Mouse (Mus musculus) liver, embryonic 15.5 days (tissue): Measurements from ENCODE around the gene Ccnl2. TPM values are rescaled to one million over a fixed set of nuclear protein-coding genes. Genes with fewer than 3 reads are reported as not detected.

Experiments
- ATAC-seq: fragments of 200-750 bp; cut with Nextera tagmentation; 2 replicates; pipeline ENCODE4 v1.8.0; 2017; ENCODE audit warnings: moderate number of reproducible peaks, mild to moderate bottlenecking, moderate library complexity; ENCODE audit not compliant: insufficient read depth
- H3K27ac ChIP-seq: fragments of 300-500 bp; sonication (generic); replicated peaks from 2 replicates; pipeline ENCODE4 v1.5.1; 2015; ENCODE audit warnings: mild to moderate bottlenecking, inconsistent platforms
- H3K27me3 ChIP-seq: fragments of 300-500 bp; sonication (generic); 2 replicates; pipeline ENCODE4 v1.6.1; 2015; ENCODE audit warnings: mild to moderate bottlenecking, inconsistent platforms
- H3K36me3 ChIP-seq: fragments of 300-500 bp; sonication (generic); replicated peaks from 2 replicates; pipeline ENCODE4 v1.6.1; 2015; ENCODE audit warnings: moderate library complexity, mild to moderate bottlenecking, inconsistent platforms
- H3K4me1 ChIP-seq: fragments of 300-500 bp; sonication (generic); replicated peaks from 2 replicates; pipeline ENCODE4 v1.6.1; 2015; ENCODE audit warnings: inconsistent platforms
- H3K4me2 ChIP-seq: fragments of 300-500 bp; sonication (generic); 2 replicates; pipeline ENCODE4 v1.6.1; 2015; ENCODE audit warnings: moderate library complexity, mild to moderate bottlenecking, inconsistent platforms
- H3K4me3 ChIP-seq: fragments of 300-500 bp; sonication (generic); replicated peaks from 2 replicates; pipeline ENCODE4 v1.5.1; 2015; ENCODE audit warnings: mild to moderate bottlenecking, inconsistent platforms
- H3K9ac ChIP-seq: fragments of 300-500 bp; sonication (generic); 2 replicates; pipeline ENCODE4 v1.6.1; 2015; ENCODE audit warnings: moderate library complexity, mild to moderate bottlenecking, inconsistent platforms
- H3K9me3 ChIP-seq: fragments of 300-500 bp; sonication (generic); replicated peaks from 2 replicates; pipeline ENCODE4 v1.6.1; 2016; ENCODE audit warnings: inconsistent platforms
- WGBS: fragments of 180-500 bp; shearing (Covaris S2); methylation state at CpG from one replicate; pipeline ENCODE4 v1.1.7; 2015; ENCODE audit warnings: mixed read lengths; ENCODE audit not compliant: insufficient replicate concordance; 5-methylcytosine and 5-hydroxymethylcytosine counted together
- microRNA-seq: library from miRNA; unstranded; fragments of <30 nt; microRNA quantifications from one replicate; pipeline ENCODE4, GENCODE M21; 2016
- polyA plus RNA-seq: library from polyadenylated mRNA; unstranded; fragments of >200 nt; fragmentation: Nextera tagmentation; extraction: Ambion mirVana; gene quantifications from 2 replicates; pipeline ENCODE4 v1.2.1, GENCODE M21; 2015

The Ccnl2 gene
- polyA plus RNA-seq, 1 experiment from 2014 or later, result 65.6 TPM

DNA sequence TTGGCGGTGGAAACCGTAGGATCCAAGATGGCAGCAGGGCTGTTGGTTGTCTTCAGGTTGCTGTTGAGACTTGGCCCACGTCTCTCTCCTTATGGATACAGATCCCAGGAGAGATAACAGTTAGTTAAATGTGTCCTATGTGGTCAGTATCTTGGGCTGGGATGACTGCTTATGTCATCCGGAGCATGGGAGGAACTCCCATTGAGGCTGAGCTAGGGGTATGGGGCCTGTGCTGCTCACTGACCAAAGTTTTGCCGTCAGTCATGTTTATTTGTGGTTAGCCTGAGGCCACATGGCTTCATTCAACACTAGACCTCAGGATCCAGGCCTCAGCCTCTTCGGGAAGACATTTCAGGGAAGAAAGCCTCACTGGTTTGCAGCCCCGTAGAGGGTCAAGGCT lies 59.1 kb downstream of the Ccnl2 start:
- H3K4me2 ChIP-seq, result peak overlapping the region; percentile 4; the same call in 1 of the 2 replicates
- H3K9ac ChIP-seq, result no peak overlapping the region
- no peak for ATAC-seq
- peaks cover 42% of the 10 kb centered on the region for H3K4me1 ChIP-seq
- no peak overlapping the region for H3K27ac ChIP-seq
- peaks cover 51% of the 10 kb centered on the region for H3K36me3 ChIP-seq
- 72% methylated on average over 7 of the region's 7 CpGs for whole genome bisulfite sequencing
- H3K27me3 ChIP-seq, result no peaks in the 10 kb centered on the region
- no peak overlapping the region for H3K4me3 ChIP-seq
- H3K9me3 ChIP-seq, result no peaks in the 10 kb centered on the region

Small RNA genes lying within 50 kb of the gene (microRNA-seq; reads per million reads assigned to microRNA genes)
- gene Gm27743, result not detected

Other genes with a start within 250 kb of the Ccnl2 start
- gene Slc35e2, start 211.1 kb upstream of the Ccnl2 start, polyA plus RNA-seq, result 5.4 and 5.9 TPM in 2 replicates
- 18.6 and 19.9 TPM in 2 replicates for gene Cdk11b, start 187.6 kb upstream of the Ccnl2 start, polyA plus RNA-seq
- not detected in 2 replicates for gene Gm10563, start 167.1 kb upstream of the Ccnl2 start, polyA plus RNA-seq
- 4.9 TPM in 2 replicates for gene Mmp23, start 159.1 kb upstream of the Ccnl2 start, polyA plus RNA-seq
- 3.8 and 5.2 TPM in 2 replicates for gene Mib2, start 143.3 kb upstream of the Ccnl2 start, polyA plus RNA-seq
- gene Fndc10, start 118.1 kb upstream of the Ccnl2 start, polyA plus RNA-seq, result 0.24 and 0.48 TPM in 2 replicates
- 52.0 and 52.4 TPM in 2 replicates for gene Ssu72, start 107.7 kb upstream of the Ccnl2 start, polyA plus RNA-seq
- 0.08 and 0.10 TPM in 2 replicates for gene Tmem240, start 77.7 kb upstream of the Ccnl2 start, polyA plus RNA-seq
- gene Atad3a, start 51.4 kb upstream of the Ccnl2 start, polyA plus RNA-seq, result 47.9 and 56.5 TPM in 2 replicates
- gene Vwa1, start 37.8 kb upstream of the Ccnl2 start, polyA plus RNA-seq, result 0.33 and 0.54 TPM in 2 replicates
- 0.13 and 0.22 TPM in 2 replicates for gene Tmem88b, start 26.6 kb upstream of the Ccnl2 start, polyA plus RNA-seq
- gene Ankrd65, start 22.1 kb upstream of the Ccnl2 start, polyA plus RNA-seq, result 0.07 TPM in 1 of 2 replicates, not detected in the other
- 135 and 141 TPM in 2 replicates for gene Mrpl20, start 9.6 kb upstream of the Ccnl2 start, polyA plus RNA-seq
- 94.0 and 108 TPM in 2 replicates for gene Aurkaip1, start 18.8 kb downstream of the Ccnl2 start, polyA plus RNA-seq
- gene Mxra8, start 27.2 kb downstream of the Ccnl2 start, polyA plus RNA-seq, result 7.7 and 9.9 TPM in 2 replicates
- gene Dvl1, start 34.9 kb downstream of the Ccnl2 start, polyA plus RNA-seq, result 5.0 and 6.9 TPM in 2 replicates
- gene Tas1r3, start 50.9 kb downstream of the Ccnl2 start, polyA plus RNA-seq, result 0.08 and 0.15 TPM in 2 replicates
- gene Cptp, start 57.0 kb downstream of the Ccnl2 start, polyA plus RNA-seq, result 7.5 and 8.9 TPM in 2 replicates
- 34.3 and 37.6 TPM in 2 replicates for gene Ints11, start 57.1 kb downstream of the Ccnl2 start, polyA plus RNA-seq
- gene Pusl1, start 79.3 kb downstream of the Ccnl2 start, polyA plus RNA-seq, result 14.3 and 15.6 TPM in 2 replicates
- 6.5 and 8.5 TPM in 2 replicates for gene Acap3, start 79.3 kb downstream of the Ccnl2 start, polyA plus RNA-seq
- gene Ube2j2, start 131.3 kb downstream of the Ccnl2 start, polyA plus RNA-seq, result 50.2 and 51.2 TPM in 2 replicates
- gene C1qtnf12, start 149.8 kb downstream of the Ccnl2 start, polyA plus RNA-seq, result 76.3 and 81.9 TPM in 2 replicates
- 4.4 and 4.6 TPM in 2 replicates for gene B3galt6, start 180.2 kb downstream of the Ccnl2 start, polyA plus RNA-seq
- gene Sdf4, start 180.4 kb downstream of the Ccnl2 start, polyA plus RNA-seq, result 77.0 and 81.4 TPM in 2 replicates
- 0.23 and 0.51 TPM in 2 replicates for gene Tnfrsf4, start 201.4 kb downstream of the Ccnl2 start, polyA plus RNA-seq
- 0.66 and 0.73 TPM in 2 replicates for gene Tnfrsf18, start 213.7 kb downstream of the Ccnl2 start, polyA plus RNA-seq
- gene Ttll10, start 246.9 kb downstream of the Ccnl2 start, polyA plus RNA-seq, result 0.22 and 0.58 TPM in 2 replicates